Mouse (Mus musculus) heart, adult 8-10 months (tissue): ENCODE results near the gene Zfp689. TPM values are rescaled to one million over a fixed set of nuclear protein-coding genes. Genes with fewer than 3 reads are reported as not detected.
A peak's percentile ranks its signal among the peaks of the same experiment; 100 is the strongest.
"Not testable (repeated sequence)": the region's sequence is repeated elsewhere in the genome, so short reads cannot be mapped to it uniquely, and the experiment has no call there.

Experiments
- DNase-seq: peaks from one replicate; pipeline ENCODE4 v3.0.0; 2022; ENCODE audit warnings: low spot score
- microRNA-seq: library from miRNA; unstranded; fragments of <30 nt; microRNA quantifications from one replicate; pipeline ENCODE4 v1.2.0, GENCODE M21; 2022
- total RNA-seq, 4 experiments: library from RNA; stranded (reverse); gene quantifications; 2 replicates each; pipeline ENCODE4 v1.2.4; 2022

Zfp689 gene
- total RNA-seq, 4 experiments from 2014 or later: 1.2 to 2.1 (median 1.4) TPM

- DNase-seq: not testable (repeated sequence)
Measured at GRCm38 (mm10) chr7:127404101-127404500, 44.9 kb downstream of the Zfp689 start.

GRCm38 (mm10) chr7:127402980-127403379 lies 46.0 kb downstream of the Zfp689 start:
- no peak for DNase-seq

DNA sequence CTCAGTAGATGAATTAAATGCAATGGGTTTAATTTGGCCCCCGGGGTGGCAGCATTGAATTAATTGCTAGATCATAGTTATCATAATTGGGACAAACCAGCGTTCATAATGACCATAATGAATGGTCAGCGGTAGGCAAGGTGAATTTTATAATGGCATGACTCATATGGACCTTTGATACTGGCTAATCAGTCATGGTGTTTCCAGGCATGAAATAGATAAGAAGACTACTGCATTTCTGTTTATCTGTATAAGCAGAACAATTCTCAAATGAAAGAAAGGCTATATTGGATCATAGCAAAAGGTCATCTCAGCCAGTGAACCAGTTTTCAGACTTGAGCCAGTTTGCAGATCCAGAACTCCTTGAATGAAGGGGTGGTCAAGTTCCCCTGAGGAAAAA lies 48.6 kb downstream of the Zfp689 start:
- DNase-seq: no peak

- DNase-seq: no peak
Measured at GRCm38 (mm10) chr7:127393944-127394333, 55.0 kb downstream of the Zfp689 start.

- DNase-seq: peak; percentile 100
Measured at GRCm38 (mm10) chr7:127393157-127393943, 55.6 kb downstream of the Zfp689 start, which contains the start of gene E430018J23Rik. E430018J23Rik (minus strand) TSS chr7:127393629.

DNA sequence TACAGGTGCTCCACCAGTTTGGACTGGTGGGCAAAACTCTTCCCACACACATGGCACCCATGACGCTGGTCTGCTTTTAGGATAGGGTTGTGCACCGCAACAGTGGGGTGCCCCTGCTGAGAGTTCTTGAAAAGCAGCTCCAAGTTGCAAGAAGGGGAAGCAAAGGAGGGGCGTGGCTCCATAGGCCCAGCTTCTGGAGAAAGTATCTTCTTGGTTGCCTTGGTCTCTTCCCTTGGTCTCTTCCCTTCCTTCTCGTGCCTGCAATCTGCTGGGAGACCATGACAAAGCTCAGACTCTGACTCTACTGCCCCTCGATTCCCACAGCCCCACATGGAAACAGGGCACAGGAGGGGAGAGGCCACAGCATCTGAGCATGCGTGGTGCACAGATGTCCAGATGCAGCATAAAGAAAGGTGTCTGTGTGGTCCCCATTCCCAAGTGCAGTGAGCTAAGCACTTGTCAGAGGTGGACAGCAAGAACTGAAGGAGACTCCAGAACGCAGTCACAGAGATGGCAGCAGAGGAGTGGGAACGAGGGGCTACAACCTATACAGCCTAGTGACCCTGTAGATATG lies 56.6 kb downstream of the Zfp689 start:
- no peak for DNase-seq

Small RNA genes lying within 50 kb of the gene (microRNA-seq; reads per million reads assigned to microRNA genes)
- gene Gm47278 (not detected), gene Mir7060 (not detected)

Other genes with a start within 250 kb of the Zfp689 start
- gene Tbc1d10b, start 240.7 kb downstream of the Zfp689 start, total RNA-seq: 10 to 100 TPM; 17.4 to 24.4 (median 23.0) TPM
- 10 to 100 TPM in 1 of 4 experiments, 1 to 10 TPM in 3; 6.2 to 14.1 (median 8.2) TPM for gene Mylpf, start 240.3 kb downstream of the Zfp689 start, total RNA-seq
- 1 to 10 TPM; 5.2 to 6.4 (median 5.8) TPM for gene Zfp553, start 216.1 kb downstream of the Zfp689 start, total RNA-seq
- 1 to 10 TPM; 2.1 to 3.9 (median 2.6) TPM for gene Sept1, start 216.0 kb downstream of the Zfp689 start, total RNA-seq
- gene Zfp771, start 204.9 kb downstream of the Zfp689 start, total RNA-seq: 10 to 100 TPM; 15.3 to 21.7 (median 17.1) TPM
- 10 to 100 TPM; 40.5 to 45.6 (median 40.9) TPM for gene Dctpp1, start 188.4 kb downstream of the Zfp689 start, total RNA-seq
- gene Sephs2, start 175.1 kb downstream of the Zfp689 start, total RNA-seq: 10 to 100 TPM; 24.2 to 31.6 (median 31.0) TPM
- gene Itgal, start 152.9 kb downstream of the Zfp689 start, total RNA-seq: 1 to 10 TPM; 1.1 to 2.0 (median 1.6) TPM
- 10 to 100 TPM; 37.1 to 43.4 (median 41.5) TPM for gene Zfp768, start 103.6 kb downstream of the Zfp689 start, total RNA-seq
- 1 to 10 TPM; 3.2 to 4.3 (median 3.7) TPM for gene Zfp747, start 73.1 kb downstream of the Zfp689 start, total RNA-seq
- gene 9130019O22Rik, start 62.0 kb downstream of the Zfp689 start, total RNA-seq: 1 to 10 TPM; 1.8 to 2.5 (median 2.0) TPM
- gene E430018J23Rik, start 55.5 kb downstream of the Zfp689 start, total RNA-seq: 1 to 10 TPM; 2.9 to 5.1 (median 3.9) TPM
- gene Zfp764, start 42.3 kb downstream of the Zfp689 start, total RNA-seq: 1 to 10 TPM; 2.3 to 4.4 (median 3.2) TPM
- gene Zfp688, start 27.1 kb downstream of the Zfp689 start, total RNA-seq: 1 to 10 TPM; 4.2 to 4.8 (median 4.3) TPM
- 10 to 100 TPM; 25.6 to 27.9 (median 27.3) TPM for gene Prr14, start 10.5 kb upstream of the Zfp689 start, total RNA-seq
- 10 to 100 TPM; 27.5 to 36.1 (median 30.5) TPM for gene Fbrs, start 30.0 kb upstream of the Zfp689 start, total RNA-seq
- gene Srcap, start 62.8 kb upstream of the Zfp689 start, total RNA-seq: 10 to 100 TPM; 51.8 to 60.5 (median 55.2) TPM
- gene Gm42715, start 70.4 kb upstream of the Zfp689 start, total RNA-seq: 10 to 100 TPM in 2 of 4 experiments, 1 to 10 TPM in 2; 8.8 to 10.9 (median 10.2) TPM
- gene Tmem265, start 112.2 kb upstream of the Zfp689 start, total RNA-seq: not detected
- 10 to 100 TPM; 12.1 to 20.9 (median 17.3) TPM for gene Phkg2, start 124.2 kb upstream of the Zfp689 start, total RNA-seq
- 10 to 100 TPM; 10.1 to 15.2 (median 14.4) TPM for gene Ccdc189, start 139.4 kb upstream of the Zfp689 start, total RNA-seq
- gene Rnf40, start 139.6 kb upstream of the Zfp689 start, total RNA-seq: 10 to 100 TPM; 38.1 to 42.6 (median 40.3) TPM
- 10 to 100 TPM; 19.9 to 23.4 (median 20.0) TPM for gene Zfp629, start 166.6 kb upstream of the Zfp689 start, total RNA-seq